Mouse (Mus musculus): Measurements from ENCODE around the gene Hras. TPM values are rescaled to one million over a fixed set of nuclear protein-coding genes. Genes with fewer than 3 reads are reported as not detected.
A peak's percentile ranks its signal among the peaks of the same experiment; 100 is the strongest.

Gene Hras
- polyA plus RNA-seq, 1 experiment from 2014 or later, result 94.5 TPM

DNA sequence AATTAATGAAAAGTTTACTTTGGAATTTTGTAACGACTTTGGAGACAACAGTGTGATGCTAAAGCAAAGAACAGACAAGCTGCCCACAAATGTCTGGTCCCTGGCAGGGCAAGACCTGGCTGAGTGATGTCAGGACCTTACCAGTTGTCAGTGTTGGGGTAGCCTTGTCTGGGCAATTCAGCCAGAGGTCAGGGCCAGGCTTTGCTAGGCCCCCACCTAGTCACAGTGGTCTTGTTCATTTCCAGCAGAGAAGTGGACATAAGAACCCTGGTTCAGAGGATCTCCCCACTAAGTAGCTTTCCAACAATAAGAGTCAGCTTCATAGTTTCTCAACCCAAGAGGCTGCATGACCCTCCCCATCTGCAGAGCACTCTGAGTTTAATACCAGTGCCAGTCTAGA is 26.6 kb upstream of the Hras start:
- peak overlapping the region; percentile 78 for H3K9ac ChIP-seq
- no peak for ATAC-seq (ENCODE audit: low FRiP score, low read depth)
- H3K4me2 ChIP-seq (replicated peaks), result peak overlapping the region; percentile 92
- no peaks in the 10 kb centered on the region for H3K27me3 ChIP-seq
- peaks cover 22% of the 10 kb centered on the region for H3K36me3 ChIP-seq
- H3K4me1 ChIP-seq, result peaks cover 40% of the 10 kb centered on the region
- WGBS, result 67% methylated on average over 1 of the region's 1 CpGs
- H3K4me3 ChIP-seq, result peak overlapping the region; percentile 64
- H3K27ac ChIP-seq, result peak overlapping the region; percentile 90; the same call in 1 of the 2 replicates
- no peaks in the 10 kb centered on the region for H3K9me3 ChIP-seq

DNA sequence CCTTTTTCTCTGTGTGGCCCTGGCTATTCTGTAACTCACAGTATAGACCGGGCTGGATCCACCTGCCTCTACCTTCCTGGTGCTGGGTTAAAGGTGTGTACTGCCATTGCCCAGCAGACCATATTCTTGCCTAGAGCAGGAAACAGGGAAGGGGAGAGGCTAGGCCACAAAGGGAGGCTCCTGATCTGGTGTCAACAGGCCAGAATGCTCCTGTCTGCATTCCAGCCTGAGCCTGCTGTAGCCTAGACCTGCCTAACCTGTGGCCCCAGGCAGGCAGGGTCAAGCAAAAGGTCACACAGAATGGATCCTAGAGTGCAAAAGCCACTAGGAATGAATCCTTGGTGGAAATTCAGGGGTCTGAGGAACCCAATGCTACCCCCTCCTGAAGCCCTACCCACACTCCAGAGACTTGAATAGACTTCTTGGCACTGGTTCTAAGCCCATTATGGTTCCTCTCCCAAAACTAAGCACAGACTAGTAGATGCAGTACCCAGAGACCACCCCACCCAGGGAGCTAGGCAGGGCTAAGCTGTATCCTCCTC is 25.8 kb upstream of the Hras start:
- Histone ChIP-seq H3K4me2 (replicated peaks) (peak overlapping the region; percentile 92; the same call in 1 of the 2 replicates), H3K4me1 (peaks cover 45% of the 10 kb centered on the region)
- WGBS, result 89% methylated on average over 1 of the region's 1 CpGs

DNA sequence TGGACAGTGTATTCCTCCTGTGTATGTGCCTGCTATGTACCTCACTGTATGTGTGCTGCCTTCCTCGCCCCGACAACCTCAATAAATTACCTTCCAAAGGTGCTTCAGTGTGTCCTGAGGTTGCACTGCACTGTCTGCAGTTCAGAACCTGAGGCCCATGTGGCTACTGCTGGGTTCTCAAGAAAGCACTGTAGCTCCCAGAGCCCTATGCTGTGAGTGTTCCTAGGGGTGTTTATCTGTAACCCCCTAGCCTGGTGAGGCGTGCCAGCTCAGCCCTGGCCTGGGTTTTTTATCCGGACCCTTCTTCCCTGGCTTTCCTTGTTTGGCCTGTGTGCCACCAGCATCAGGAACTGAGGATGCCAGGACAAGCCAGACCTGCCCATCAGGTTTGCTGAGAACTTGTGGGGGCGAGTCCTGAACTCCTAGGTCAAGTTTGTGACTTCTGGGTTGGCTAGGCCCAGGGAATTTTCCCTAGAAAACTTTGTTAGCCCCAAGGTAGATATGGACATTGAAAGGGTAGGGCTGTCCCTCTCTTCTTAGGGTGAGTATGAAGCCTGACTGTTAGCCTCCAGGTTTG is 24.8 kb upstream of the Hras start:
- no peak overlapping the region for H3K4me3 ChIP-seq
- H3K27ac ChIP-seq, result no peak overlapping the region
- no peak for ATAC-seq (ENCODE audit: low FRiP score, low read depth)
- peaks cover 46% of the 10 kb centered on the region for H3K4me1 ChIP-seq
- 80% methylated on average over 5 of the region's 5 CpGs for WGBS
- H3K9me3 ChIP-seq, result no peaks in the 10 kb centered on the region
- H3K4me2 ChIP-seq (replicated peaks), result no peak overlapping the region
- H3K27me3 ChIP-seq, result no peaks in the 10 kb centered on the region
- H3K9ac ChIP-seq, result no peak overlapping the region
- peaks cover 22% of the 10 kb centered on the region for H3K36me3 ChIP-seq

More for the DNA sequence above, 25.8 kb upstream of the Hras start:
- no peak overlapping the region; the same call in 1 of the 2 replicates for H3K9ac ChIP-seq
- no peak for ATAC-seq (ENCODE audit: low FRiP score, low read depth)
- H3K27me3 ChIP-seq, result no peaks in the 10 kb centered on the region
- peaks cover 22% of the 10 kb centered on the region for H3K36me3 ChIP-seq
- H3K27ac ChIP-seq, result no peak overlapping the region
- no peaks in the 10 kb centered on the region for H3K9me3 ChIP-seq
- H3K4me3 ChIP-seq, result no peak overlapping the region

DNA sequence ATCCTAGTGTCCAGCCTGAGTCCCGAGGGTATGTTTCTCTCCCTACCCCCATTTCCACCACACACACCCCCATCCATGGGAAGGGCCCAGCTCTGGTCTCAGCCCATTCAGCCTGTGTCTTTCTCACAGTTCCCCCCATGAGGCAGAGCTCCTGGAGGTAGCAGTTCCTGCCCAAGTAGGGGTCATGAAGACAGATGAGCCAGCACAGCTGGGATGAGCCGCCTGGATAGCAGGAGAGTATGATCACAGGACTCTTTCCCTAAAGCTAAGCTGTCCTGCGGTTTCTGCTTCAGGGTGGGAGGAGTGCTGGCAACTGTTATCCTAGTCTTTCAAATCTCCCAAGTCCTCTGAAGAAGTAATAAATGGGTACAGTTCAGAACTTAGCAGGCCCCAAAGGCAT is 24.3 kb upstream of the Hras start:
- peaks cover 22% of the 10 kb centered on the region for H3K36me3 ChIP-seq
- H3K9me3 ChIP-seq, result no peaks in the 10 kb centered on the region
- H3K9ac ChIP-seq, result peak overlapping the region; percentile 45
- H3K27ac ChIP-seq, result no peak overlapping the region
- H3K27me3 ChIP-seq, result no peaks in the 10 kb centered on the region
- WGBS, result 80% methylated on average over 3 of the region's 3 CpGs
- H3K4me1 ChIP-seq, result peaks cover 46% of the 10 kb centered on the region
- H3K4me3 ChIP-seq, result no peak overlapping the region
- ATAC-seq (ENCODE audit: low FRiP score, low read depth), result no peak
- H3K4me2 ChIP-seq (replicated peaks), result no peak overlapping the region

DNA sequence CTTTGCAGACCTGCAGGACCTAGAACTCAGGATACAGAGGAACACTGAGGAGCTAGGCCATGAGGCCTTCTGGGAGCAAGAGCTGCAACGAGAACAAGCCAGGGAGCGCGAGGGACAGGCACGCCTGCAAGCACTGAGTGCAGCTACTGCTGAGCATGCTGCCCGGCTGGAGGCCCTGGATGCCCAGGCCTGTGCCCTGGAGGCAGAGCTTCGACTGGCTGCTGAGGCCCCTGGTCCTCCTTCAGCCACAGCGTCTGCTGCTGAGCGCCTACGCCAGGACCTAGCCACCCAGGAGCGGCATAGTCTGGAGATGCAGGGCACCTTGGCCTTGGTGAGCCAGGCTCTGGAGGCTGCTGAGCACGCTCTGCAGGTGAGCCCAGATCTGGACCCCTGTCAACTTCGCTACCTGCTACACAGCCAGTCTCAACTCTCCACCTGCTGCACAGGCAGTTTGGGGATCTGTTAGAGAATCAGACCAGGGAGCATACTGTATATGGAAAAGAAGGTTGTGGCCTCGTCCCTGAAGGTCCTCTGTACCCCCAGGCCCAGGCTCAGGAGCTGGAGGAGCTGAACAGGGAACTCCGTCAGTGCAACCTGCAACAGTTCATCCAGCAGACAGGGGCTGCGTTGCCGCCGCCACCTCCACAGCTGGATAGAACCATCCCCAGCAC is 23.7 kb upstream of the Hras start:
- no peak for ATAC-seq (ENCODE audit: low FRiP score, low read depth)
- peak overlapping the region; percentile 73 for H3K9ac ChIP-seq
- peak overlapping the region; percentile 89 for H3K4me2 ChIP-seq (replicated peaks)
- H3K27ac ChIP-seq, result no peak overlapping the region
- peaks cover 41% of the 10 kb centered on the region for H3K4me1 ChIP-seq
- WGBS, result 88% methylated on average over 17 of the region's 17 CpGs
- no peaks in the 10 kb centered on the region for H3K9me3 ChIP-seq
- H3K27me3 ChIP-seq, result no peaks in the 10 kb centered on the region
- no peak overlapping the region; the same call in 1 of the 2 replicates for H3K4me3 ChIP-seq
- peaks cover 22% of the 10 kb centered on the region for H3K36me3 ChIP-seq

DNA sequence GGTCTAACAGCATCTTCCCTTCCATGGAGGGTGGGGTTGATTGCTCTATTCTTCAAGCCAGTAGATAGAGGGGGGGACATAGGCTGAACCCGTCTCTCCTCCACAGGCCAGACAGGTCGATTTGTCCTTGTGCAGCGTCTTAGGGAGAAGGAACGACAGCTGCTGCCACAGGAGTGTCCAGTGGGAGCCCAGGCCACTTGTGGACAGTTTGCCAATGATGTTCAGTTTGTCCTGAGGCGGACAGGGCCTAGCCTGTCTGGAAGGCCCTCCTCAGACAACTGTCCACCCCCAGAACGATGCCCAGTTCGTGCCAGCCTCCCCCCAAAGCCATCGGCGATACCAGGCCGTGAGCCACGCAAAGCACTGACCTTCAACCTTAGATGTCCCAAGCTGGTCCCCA is 23.1 kb upstream of the Hras start:
- H3K27me3 ChIP-seq, result no peaks in the 10 kb centered on the region
- H3K9me3 ChIP-seq, result no peaks in the 10 kb centered on the region
- H3K27ac ChIP-seq, result 0 out of 2 replicates have a peak overlapping the region, but pooled peaks have one; percentile 74
- no peak for ATAC-seq (ENCODE audit: low FRiP score, low read depth)
- peaks cover 22% of the 10 kb centered on the region for H3K36me3 ChIP-seq
- peak overlapping the region; percentile 89 for H3K4me2 ChIP-seq (replicated peaks)
- WGBS, result 90% methylated on average over 11 of the region's 11 CpGs
- H3K4me3 ChIP-seq, result peak overlapping the region; percentile 69
- peak overlapping the region; percentile 73 for H3K9ac ChIP-seq
- peaks cover 36% of the 10 kb centered on the region for H3K4me1 ChIP-seq

DNA sequence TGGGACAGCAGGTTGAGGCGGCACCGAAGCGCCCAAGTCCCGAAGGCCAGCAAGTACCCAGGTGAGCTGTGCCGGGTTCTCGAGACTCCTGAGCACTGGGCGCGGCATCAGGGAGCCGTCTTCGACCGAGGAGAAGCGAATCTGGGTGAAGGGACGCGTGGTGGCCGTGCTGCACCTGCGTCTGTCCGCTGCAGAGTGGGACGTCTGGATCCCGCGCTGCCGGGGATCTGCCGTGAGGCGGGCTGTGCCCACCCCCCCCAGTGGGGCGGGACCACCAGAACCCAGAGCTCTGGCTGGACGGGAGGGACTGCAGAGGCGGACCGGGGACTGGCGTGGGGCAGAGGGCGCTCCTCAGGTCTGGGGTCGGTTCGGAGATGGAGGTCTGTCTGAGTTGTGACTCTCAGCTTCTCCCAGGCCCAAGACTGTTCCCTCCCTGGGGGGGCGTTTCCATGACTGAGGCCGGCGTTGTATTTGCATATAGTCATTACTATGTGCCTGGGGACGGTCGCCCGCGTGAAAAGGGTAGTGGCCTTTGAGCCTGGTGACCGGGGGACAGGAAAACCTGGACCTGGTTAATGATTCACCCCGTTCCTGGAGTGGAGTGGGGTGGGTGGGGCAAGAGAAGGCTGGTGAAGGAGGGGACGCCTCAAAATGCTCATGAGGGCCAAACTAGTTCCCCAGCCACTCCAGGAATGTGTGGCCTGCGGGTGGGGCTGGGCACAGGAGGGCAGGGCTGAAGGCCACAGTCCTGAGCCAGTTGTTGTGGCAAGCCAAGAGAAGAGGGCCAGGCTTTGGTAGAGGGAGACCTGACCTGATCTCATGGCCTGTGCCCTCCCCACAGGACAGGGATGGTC is 22.3 kb upstream of the Hras start:
- Histone ChIP-seq H3K27me3 (no peaks in the 10 kb centered on the region), H3K4me2 (replicated peaks) (peak overlapping the region; percentile 89), H3K4me1 (peaks cover 33% of the 10 kb centered on the region), H3K9ac (peak overlapping the region; percentile 73), H3K4me3 (peak overlapping the region; percentile 69), H3K27ac (peak overlapping the region; percentile 74), H3K36me3 (peaks cover 22% of the 10 kb centered on the region), H3K9me3 (no peaks in the 10 kb centered on the region)
- peak; percentile 78 for ATAC-seq (ENCODE audit: low FRiP score, low read depth)
- under 1% methylated on average over 42 of the region's 42 CpGs for WGBS

DNA sequence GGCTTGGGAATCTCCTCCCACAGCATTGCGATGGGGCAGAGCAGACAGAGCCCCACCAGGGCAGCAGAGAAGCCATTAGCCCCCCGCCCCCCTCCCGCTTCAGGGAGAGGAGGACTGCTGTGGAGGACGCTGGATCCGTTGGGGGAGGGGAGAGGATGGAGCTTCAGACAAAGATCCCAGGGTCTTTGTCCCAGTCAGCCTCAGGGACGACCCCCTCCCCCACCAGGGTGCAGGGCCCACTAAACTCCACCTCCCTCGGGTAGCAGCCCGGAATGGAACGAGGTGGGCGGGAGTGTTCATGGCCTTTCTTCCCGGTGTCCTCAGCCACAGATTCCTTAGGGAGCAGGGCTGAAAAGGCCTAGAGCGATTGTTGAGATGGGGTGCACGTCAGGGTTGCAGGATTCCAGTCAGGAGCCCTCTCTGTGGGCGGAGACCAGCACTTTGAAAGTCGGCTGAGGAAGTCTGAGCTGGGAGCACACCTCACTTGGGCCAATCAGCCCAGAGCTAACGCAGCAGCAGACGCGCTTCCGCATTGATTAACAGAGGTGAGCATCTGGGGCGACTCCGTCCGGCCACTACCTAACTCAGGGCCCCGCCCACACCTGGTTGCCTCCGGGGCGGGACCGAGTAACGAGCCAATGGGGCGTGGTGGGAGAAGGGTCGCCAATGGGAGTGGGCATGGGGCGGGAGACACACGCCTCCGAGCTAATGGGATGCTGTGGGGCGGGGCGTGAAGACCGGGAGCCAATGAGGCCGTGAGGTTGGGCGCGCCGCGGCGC is 21.5 kb upstream of the Hras start, which contains the start of gene Rassf7:
TSS of gene Rassf7 (plus strand) at position 760 of the 779 bp plus-strand sequence.
- under 1% methylated on average over 41 of the region's 41 CpGs for WGBS
- Histone ChIP-seq H3K9ac (peak within 1 kb of the TSS; percentile 74), H3K4me1 (peaks cover 25% of the 10 kb centered on the region), H3K36me3 (peaks cover 22% of the 10 kb centered on the region), H3K4me3 (peak within 1 kb of the TSS; percentile 69), H3K27ac (peak within 1 kb of the TSS; percentile 87), H3K4me2 (replicated peaks) (peak within 1 kb of the TSS; percentile 89), H3K27me3 (no peaks in the 10 kb centered on the region), H3K9me3 (no peaks in the 10 kb centered on the region)
- ATAC-seq (ENCODE audit: low FRiP score, low read depth), result peak; percentile 96

DNA sequence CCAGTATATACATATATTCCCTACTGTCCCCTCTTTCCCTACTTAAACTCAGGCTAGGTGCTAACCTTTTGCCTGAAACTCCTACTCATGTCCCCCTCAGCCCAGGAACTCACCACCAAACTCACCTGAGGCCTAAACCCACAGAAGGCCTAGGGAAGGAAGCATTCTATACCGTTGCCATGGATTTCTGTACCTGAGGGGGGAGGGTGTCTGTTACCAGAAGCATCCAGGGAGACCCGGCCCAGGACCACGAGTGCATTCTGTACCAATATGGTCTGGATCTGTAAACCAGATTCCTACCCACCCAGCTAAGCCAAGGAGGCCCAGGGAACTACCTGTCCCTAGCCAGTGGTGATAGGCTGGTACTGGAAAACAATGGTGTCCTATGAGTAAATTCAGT is 20.5 kb upstream of the Hras start:
- Histone ChIP-seq H3K4me1 (peaks cover 19% of the 10 kb centered on the region), H3K27ac (peak overlapping the region; percentile 35; the same call in 1 of the 2 replicates), H3K4me3 (no peak overlapping the region), H3K4me2 (replicated peaks) (no peak overlapping the region; the same call in 1 of the 2 replicates), H3K27me3 (no peaks in the 10 kb centered on the region), H3K36me3 (peaks cover 16% of the 10 kb centered on the region), H3K9ac (0 out of 2 replicates have a peak overlapping the region, but pooled peaks have one; percentile 19), H3K9me3 (no peaks in the 10 kb centered on the region)
- ATAC-seq (ENCODE audit: low FRiP score, low read depth), result no peak
- WGBS, result 70% methylated on average over 3 of the region's 3 CpGs

DNA sequence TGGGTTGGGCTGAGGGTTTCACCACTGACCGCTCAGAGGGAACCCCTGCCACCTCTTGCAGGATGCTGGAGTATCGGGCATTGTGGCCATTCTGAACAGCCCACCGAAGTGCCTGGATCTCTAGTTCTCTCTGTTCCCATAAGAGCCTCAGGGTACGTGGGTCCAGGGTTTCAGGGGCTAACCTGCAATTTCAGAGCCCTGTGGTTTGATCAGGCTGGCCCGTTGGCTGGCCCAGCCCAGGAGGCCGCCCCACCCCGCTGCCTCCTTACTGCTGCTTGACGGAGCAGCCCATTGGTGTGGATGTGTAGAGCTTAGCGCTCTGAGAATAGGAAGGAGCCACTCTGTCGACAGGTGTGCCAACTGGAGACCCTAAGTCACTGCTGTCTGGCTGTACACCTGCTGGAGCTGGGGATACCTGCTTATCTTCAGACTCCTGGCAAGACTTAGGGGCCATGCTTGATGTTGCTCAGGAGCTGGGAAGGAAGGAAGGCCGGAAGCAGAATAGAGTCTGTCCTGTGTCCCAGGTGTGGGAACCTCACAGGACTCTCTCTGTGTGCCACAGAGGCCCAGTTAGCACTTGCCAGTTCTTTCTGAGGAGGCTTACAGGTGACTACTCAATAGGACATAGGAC is 19.9 kb upstream of the Hras start, which contains the start of gene Lmntd2:
TSS of gene Lmntd2 (minus strand) at position 476 of the 631 bp plus-strand sequence.
- WGBS, result 94% methylated on average over 11 of the region's 11 CpGs
- H3K9me3 ChIP-seq, result no peaks in the 10 kb centered on the region
- H3K4me3 ChIP-seq, result peak within 1 kb of the TSS; percentile 69
- peak within 1 kb of the TSS; percentile 74 for H3K9ac ChIP-seq
- no peaks in the 10 kb centered on the region for H3K27me3 ChIP-seq
- ATAC-seq (ENCODE audit: low FRiP score, low read depth), result no peak
- H3K36me3 ChIP-seq, result peaks cover 10% of the 10 kb centered on the region
- peak within 1 kb of the TSS; percentile 87 for H3K27ac ChIP-seq
- H3K4me1 ChIP-seq, result peaks cover 19% of the 10 kb centered on the region
- peak within 1 kb of the TSS; percentile 89 for H3K4me2 ChIP-seq (replicated peaks)

DNA sequence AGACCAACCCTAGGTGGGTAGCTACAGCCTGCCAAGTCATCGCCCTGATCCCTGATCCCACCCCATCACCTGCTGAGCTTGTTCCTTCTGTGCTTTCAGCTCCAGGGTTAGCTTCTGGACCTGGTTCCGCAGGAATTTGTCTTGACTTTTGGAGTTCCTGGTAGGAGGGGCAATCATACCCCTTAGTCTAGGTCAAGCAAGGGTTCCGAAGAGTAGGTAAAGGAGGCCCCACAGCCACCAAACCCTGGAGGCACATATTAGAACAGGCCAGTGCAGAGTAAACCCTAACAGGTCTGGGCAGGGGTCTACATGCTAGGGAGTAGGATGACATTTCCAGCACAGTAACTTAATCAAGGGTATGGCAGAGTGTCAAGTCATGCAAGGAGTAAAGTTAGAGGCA is 19.3 kb upstream of the Hras start:
- no peak overlapping the region for H3K4me3 ChIP-seq
- peak overlapping the region; percentile 4; the same call in 1 of the 2 replicates for H3K27ac ChIP-seq
- no peak overlapping the region for H3K9ac ChIP-seq
- H3K4me2 ChIP-seq (replicated peaks), result no peak overlapping the region
- peaks cover 19% of the 10 kb centered on the region for H3K4me1 ChIP-seq
- ATAC-seq (ENCODE audit: low FRiP score, low read depth), result no peak
- H3K27me3 ChIP-seq, result no peaks in the 10 kb centered on the region
- no peaks in the 10 kb centered on the region for H3K9me3 ChIP-seq
- 80% methylated on average over 3 of the region's 3 CpGs for WGBS
- H3K36me3 ChIP-seq, result peaks cover 4% of the 10 kb centered on the region; the same call in 1 of the 2 replicates

All from limb, embryonic 13.5 days (tissue).